Mouse (Mus musculus): ENCODE measurements around the gene Pla2g2d. TPM values are rescaled to one million over a fixed set of nuclear protein-coding genes. Genes with fewer than 3 reads are reported as not detected.
A peak's percentile ranks its signal among the peaks of the same experiment; 100 is the strongest.

The Pla2g2d gene
- polyA plus RNA-seq, 1 experiment from 2014 or later = not detected

- Histone ChIP-seq H3K9me3 (ENCODE audit: control insufficient read depth, low read length) (no peaks in the 10 kb centered on the region), H3K36me3 (ENCODE audit: control insufficient read depth, insufficient read depth, low read length) (no peaks in the 10 kb centered on the region), H3K27ac (replicated peaks; ENCODE audit: low read depth, low read length) (no peak overlapping the region), H3K4me2 (ENCODE audit: low read length) (no peak overlapping the region), H3K9ac (replicated peaks; ENCODE audit: low read length) (no peak overlapping the region), H3K27me3 (ENCODE audit: control insufficient read depth, insufficient read depth, low read length) (no peaks in the 10 kb centered on the region), H3K4me1 (ENCODE audit: control insufficient read depth, insufficient read depth, low read length) (no peaks in the 10 kb centered on the region), H3K4me3 (replicated peaks; ENCODE audit: low read depth, low read length) (no peak overlapping the region)
- ATAC-seq (ENCODE audit: low FRiP score, low TSS enrichment) (no peak), DNase-seq (no peak)
- 88% methylated on average over 10 of the region's 10 CpGs for WGBS
Observed at GRCm38 (mm10) chr4:138771970-138772369, 3.6 kb upstream of the Pla2g2d start.

GRCm38 (mm10) chr4:138772386-138772785 is 3.1 kb upstream of the Pla2g2d start:
- Histone ChIP-seq H3K9me3 (ENCODE audit: control insufficient read depth, low read length) (no peaks in the 10 kb centered on the region), H3K4me1 (ENCODE audit: control insufficient read depth, insufficient read depth, low read length) (no peaks in the 10 kb centered on the region), H3K27me3 (ENCODE audit: control insufficient read depth, insufficient read depth, low read length) (no peaks in the 10 kb centered on the region), H3K36me3 (ENCODE audit: control insufficient read depth, insufficient read depth, low read length) (no peaks in the 10 kb centered on the region), H3K27ac (replicated peaks; ENCODE audit: low read depth, low read length) (no peak overlapping the region), H3K4me2 (ENCODE audit: low read length) (no peak overlapping the region), H3K9ac (replicated peaks; ENCODE audit: low read length) (no peak overlapping the region), H3K4me3 (replicated peaks; ENCODE audit: low read depth, low read length) (no peak overlapping the region)
- DNase-seq = no peak
- WGBS = 82% methylated on average over 5 of the region's 5 CpGs
- no peak for ATAC-seq (ENCODE audit: low FRiP score, low TSS enrichment)

- DNase-seq = peak; percentile 58
- Histone ChIP-seq H3K9ac (replicated peaks; ENCODE audit: low read length) (no peak overlapping the region), H3K4me2 (ENCODE audit: low read length) (no peak overlapping the region), H3K27me3 (ENCODE audit: control insufficient read depth, insufficient read depth, low read length) (no peaks in the 10 kb centered on the region), H3K4me1 (ENCODE audit: control insufficient read depth, insufficient read depth, low read length) (no peaks in the 10 kb centered on the region), H3K9me3 (ENCODE audit: control insufficient read depth, low read length) (no peaks in the 10 kb centered on the region), H3K27ac (replicated peaks; ENCODE audit: low read depth, low read length) (0 out of 2 replicates have a peak overlapping the region, but pooled peaks have one; percentile 1), H3K36me3 (ENCODE audit: control insufficient read depth, insufficient read depth, low read length) (no peaks in the 10 kb centered on the region), H3K4me3 (replicated peaks; ENCODE audit: low read depth, low read length) (no peak overlapping the region)
- no peak for ATAC-seq (ENCODE audit: low FRiP score, low TSS enrichment)
- 40% methylated on average over 20 of the region's 20 CpGs for WGBS
Observed at GRCm38 (mm10) chr4:138777417-138778407, 2.2 kb downstream of the Pla2g2d start.

- H3K4me1 ChIP-seq (ENCODE audit: control insufficient read depth, insufficient read depth, low read length) = no peaks in the 10 kb centered on the region
- H3K4me2 ChIP-seq (ENCODE audit: low read length) = no peak overlapping the region
- H3K9me3 ChIP-seq (ENCODE audit: control insufficient read depth, low read length) = no peaks in the 10 kb centered on the region
- DNase-seq (no peak), ATAC-seq (ENCODE audit: low FRiP score, low TSS enrichment) (no peak)
- no peak overlapping the region for H3K27ac ChIP-seq (replicated peaks; ENCODE audit: low read depth, low read length)
- 94% methylated on average over 5 of the region's 5 CpGs for WGBS
- no peak overlapping the region for H3K4me3 ChIP-seq (replicated peaks; ENCODE audit: low read depth, low read length)
- no peaks in the 10 kb centered on the region for H3K36me3 ChIP-seq (ENCODE audit: control insufficient read depth, insufficient read depth, low read length)
- no peak overlapping the region for H3K9ac ChIP-seq (replicated peaks; ENCODE audit: low read length)
- no peaks in the 10 kb centered on the region for H3K27me3 ChIP-seq (ENCODE audit: control insufficient read depth, insufficient read depth, low read length)
Observed at GRCm38 (mm10) chr4:138780300-138780699, 4.8 kb downstream of the Pla2g2d start.

- Histone ChIP-seq H3K36me3 (ENCODE audit: control insufficient read depth, insufficient read depth, low read length) (no peaks in the 10 kb centered on the region), H3K27ac (replicated peaks; ENCODE audit: low read depth, low read length) (no peak overlapping the region), H3K9me3 (ENCODE audit: control insufficient read depth, low read length) (no peaks in the 10 kb centered on the region), H3K4me2 (ENCODE audit: low read length) (no peak overlapping the region), H3K9ac (replicated peaks; ENCODE audit: low read length) (no peak overlapping the region), H3K4me1 (ENCODE audit: control insufficient read depth, insufficient read depth, low read length) (no peaks in the 10 kb centered on the region), H3K27me3 (ENCODE audit: control insufficient read depth, insufficient read depth, low read length) (no peaks in the 10 kb centered on the region), H3K4me3 (replicated peaks; ENCODE audit: low read depth, low read length) (no peak overlapping the region)
- DNase-seq = no peak
- ATAC-seq (ENCODE audit: low FRiP score, low TSS enrichment) = no peak
- 84% methylated on average over 6 of the region's 6 CpGs for WGBS
Observed at GRCm38 (mm10) chr4:138782098-138782497, 6.6 kb downstream of the Pla2g2d start.

- 67% methylated on average over 4 of the region's 4 CpGs for WGBS
- H3K36me3 ChIP-seq (ENCODE audit: control insufficient read depth, insufficient read depth, low read length) = no peaks in the 10 kb centered on the region
- H3K9ac ChIP-seq (replicated peaks; ENCODE audit: low read length) = no peak overlapping the region
- H3K4me1 ChIP-seq (ENCODE audit: control insufficient read depth, insufficient read depth, low read length) = no peaks in the 10 kb centered on the region
- H3K27me3 ChIP-seq (ENCODE audit: control insufficient read depth, insufficient read depth, low read length) = no peaks in the 10 kb centered on the region
- H3K9me3 ChIP-seq (ENCODE audit: control insufficient read depth, low read length) = no peaks in the 10 kb centered on the region
- ATAC-seq (ENCODE audit: low FRiP score, low TSS enrichment) (no peak), DNase-seq (no peak)
- no peak overlapping the region for H3K4me3 ChIP-seq (replicated peaks; ENCODE audit: low read depth, low read length)
- no peak overlapping the region for H3K27ac ChIP-seq (replicated peaks; ENCODE audit: low read depth, low read length)
- no peak overlapping the region for H3K4me2 ChIP-seq (ENCODE audit: low read length)
Observed at GRCm38 (mm10) chr4:138785721-138786120, 10.2 kb downstream of the Pla2g2d start.

- H3K4me2 ChIP-seq (ENCODE audit: low read length) = no peak overlapping the region
- H3K27me3 ChIP-seq (ENCODE audit: control insufficient read depth, insufficient read depth, low read length) = no peaks in the 10 kb centered on the region
- H3K27ac ChIP-seq (replicated peaks; ENCODE audit: low read depth, low read length) = no peak overlapping the region
- WGBS = 78% methylated on average over 4 of the region's 4 CpGs
- ATAC-seq (ENCODE audit: low FRiP score, low TSS enrichment) = no peak
- DNase-seq = no peak
- H3K4me1 ChIP-seq (ENCODE audit: control insufficient read depth, insufficient read depth, low read length) = no peaks in the 10 kb centered on the region
- no peak overlapping the region for H3K4me3 ChIP-seq (replicated peaks; ENCODE audit: low read depth, low read length)
- H3K9ac ChIP-seq (replicated peaks; ENCODE audit: low read length) = no peak overlapping the region
- no peaks in the 10 kb centered on the region for H3K9me3 ChIP-seq (ENCODE audit: control insufficient read depth, low read length)
- H3K36me3 ChIP-seq (ENCODE audit: control insufficient read depth, insufficient read depth, low read length) = no peaks in the 10 kb centered on the region
Observed at GRCm38 (mm10) chr4:138786141-138786540, 10.6 kb downstream of the Pla2g2d start.

GRCm38 (mm10) chr4:138788381-138788780 is 12.8 kb downstream of the Pla2g2d start:
- WGBS = 89% methylated on average over 4 of the region's 4 CpGs
- Histone ChIP-seq H3K9ac (replicated peaks; ENCODE audit: low read length) (no peak overlapping the region), H3K36me3 (ENCODE audit: control insufficient read depth, insufficient read depth, low read length) (no peaks in the 10 kb centered on the region), H3K27me3 (ENCODE audit: control insufficient read depth, insufficient read depth, low read length) (no peaks in the 10 kb centered on the region), H3K27ac (replicated peaks; ENCODE audit: low read depth, low read length) (no peak overlapping the region), H3K4me1 (ENCODE audit: control insufficient read depth, insufficient read depth, low read length) (no peaks in the 10 kb centered on the region), H3K4me3 (replicated peaks; ENCODE audit: low read depth, low read length) (no peak overlapping the region), H3K9me3 (ENCODE audit: control insufficient read depth, low read length) (no peaks in the 10 kb centered on the region), H3K4me2 (ENCODE audit: low read length) (no peak overlapping the region)
- no peak for ATAC-seq (ENCODE audit: low FRiP score, low TSS enrichment)
- DNase-seq = no peak

- no peak for DNase-seq
- Histone ChIP-seq H3K4me2 (ENCODE audit: low read length) (no peak overlapping the region), H3K27ac (replicated peaks; ENCODE audit: low read depth, low read length) (no peak overlapping the region), H3K4me1 (ENCODE audit: control insufficient read depth, insufficient read depth, low read length) (no peaks in the 10 kb centered on the region), H3K9me3 (ENCODE audit: control insufficient read depth, low read length) (no peaks in the 10 kb centered on the region), H3K27me3 (ENCODE audit: control insufficient read depth, insufficient read depth, low read length) (no peaks in the 10 kb centered on the region), H3K4me3 (replicated peaks; ENCODE audit: low read depth, low read length) (no peak overlapping the region), H3K9ac (replicated peaks; ENCODE audit: low read length) (no peak overlapping the region), H3K36me3 (ENCODE audit: control insufficient read depth, insufficient read depth, low read length) (no peaks in the 10 kb centered on the region)
- ATAC-seq (ENCODE audit: low FRiP score, low TSS enrichment) = no peak
- WGBS = 74% methylated on average over 6 of the region's 6 CpGs
Observed at GRCm38 (mm10) chr4:138791452-138791851, 15.9 kb downstream of the Pla2g2d start.
